Mouse (Mus musculus): ENCODE results near the gene Tbcc.
A peak's percentile ranks its signal among the peaks of the same experiment; 100 is the strongest.

The Tbcc gene

GRCm38 (mm10) chr17:46903876-46904490 is 13.5 kb downstream of the Tbcc start:
- peak; percentile 85 for DNase-seq (ENCODE audit: extremely low spot score)

- no peak for DNase-seq (ENCODE audit: extremely low spot score)
Observed at GRCm38 (mm10) chr17:46910186-46910585, 19.7 kb downstream of the Tbcc start, which contains the start of gene Prph2. Gene Prph2, plus strand, starts transcription at chr17:46910459.

- DNase-seq (ENCODE audit: extremely low spot score), result no peak
Observed at GRCm38 (mm10) chr17:46912331-46912730, 21.8 kb downstream of the Tbcc start.

- no peak for DNase-seq (ENCODE audit: extremely low spot score)
Observed at GRCm38 (mm10) chr17:46915129-46915528, 24.6 kb downstream of the Tbcc start.

GRCm38 (mm10) chr17:46918951-46919350 is 28.5 kb downstream of the Tbcc start:
- DNase-seq (ENCODE audit: extremely low spot score), result no peak

GRCm38 (mm10) chr17:46920855-46921254 is 30.4 kb downstream of the Tbcc start:
- DNase-seq (ENCODE audit: extremely low spot score), result peak; percentile 36

GRCm38 (mm10) chr17:46926192-46926591 is 35.7 kb downstream of the Tbcc start:
- DNase-seq (ENCODE audit: extremely low spot score), result no peak

- no peak for DNase-seq (ENCODE audit: extremely low spot score)
Observed at GRCm38 (mm10) chr17:46926941-46927340, 36.5 kb downstream of the Tbcc start.

GRCm38 (mm10) chr17:46927781-46928180 is 37.3 kb downstream of the Tbcc start:
- DNase-seq (ENCODE audit: extremely low spot score), result no peak

GRCm38 (mm10) chr17:46929277-46929676 is 38.8 kb downstream of the Tbcc start:
- DNase-seq (ENCODE audit: extremely low spot score), result no peak

- DNase-seq (ENCODE audit: extremely low spot score), result no peak
Observed at GRCm38 (mm10) chr17:46929897-46930296, 39.4 kb downstream of the Tbcc start.

GRCm38 (mm10) chr17:46932961-46933360 is 42.5 kb downstream of the Tbcc start:
- no peak for DNase-seq (ENCODE audit: extremely low spot score)

GRCm38 (mm10) chr17:46933557-46934348 is 43.3 kb downstream of the Tbcc start:
- peak; percentile 40 for DNase-seq (ENCODE audit: extremely low spot score)

GRCm38 (mm10) chr17:46940461-46940860 is 50.0 kb downstream of the Tbcc start:
- DNase-seq (ENCODE audit: extremely low spot score), result no peak

All from embryo, embryonic 9.5 days (tissue).